Mouse (Mus musculus) ES-Bruce4 (cell line): Measurements from ENCODE around the gene Erbb4.

ENCODE experiments used
- CTCF ChIP-seq: IDR thresholded peaks from one replicate; pipeline ENCODE4 v1.8.1; 2011; ENCODE audit warnings: low read depth, low read length
- EP300 ChIP-seq: IDR thresholded peaks from 2 replicates; pipeline ENCODE4 v1.6.1; 2011; ENCODE audit warnings: low read depth, low read length; ENCODE audit not compliant: insufficient read depth
- POLR2A ChIP-seq: IDR thresholded peaks from one replicate; pipeline ENCODE4 v1.8.1; 2011; ENCODE audit warnings: low read length; ENCODE audit not compliant: insufficient read depth

DNA sequence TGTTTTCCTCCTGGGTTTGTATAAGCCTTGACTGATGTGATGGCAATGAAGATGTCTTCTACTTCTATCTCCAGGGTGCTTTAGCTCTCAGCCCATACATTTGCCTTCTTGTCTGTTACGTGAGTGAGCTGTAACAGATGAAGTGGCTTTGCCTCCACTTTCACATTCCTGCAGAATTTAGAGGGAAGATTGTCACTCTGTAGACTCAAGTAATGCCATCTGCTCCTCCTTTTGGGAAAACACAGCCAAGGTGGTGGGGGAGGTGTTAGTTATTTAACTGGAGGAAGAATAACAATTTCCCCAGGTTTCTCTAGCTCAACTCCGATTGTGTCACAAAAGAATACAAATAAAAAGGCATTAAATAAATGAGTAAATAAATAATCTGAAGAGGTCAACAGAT lies 301.1 kb downstream of the Erbb4 start:
- TF ChIP-seq CTCF (no peak), EP300 (no peak), POLR2A (no peak)
